Mouse (Mus musculus): ENCODE data around the gene Gm11237.
"Not testable (repeated sequence)": the region's sequence is repeated elsewhere in the genome, so short reads cannot be mapped to it uniquely, and the experiment has no call there.

Gene Gm11237

DNA sequence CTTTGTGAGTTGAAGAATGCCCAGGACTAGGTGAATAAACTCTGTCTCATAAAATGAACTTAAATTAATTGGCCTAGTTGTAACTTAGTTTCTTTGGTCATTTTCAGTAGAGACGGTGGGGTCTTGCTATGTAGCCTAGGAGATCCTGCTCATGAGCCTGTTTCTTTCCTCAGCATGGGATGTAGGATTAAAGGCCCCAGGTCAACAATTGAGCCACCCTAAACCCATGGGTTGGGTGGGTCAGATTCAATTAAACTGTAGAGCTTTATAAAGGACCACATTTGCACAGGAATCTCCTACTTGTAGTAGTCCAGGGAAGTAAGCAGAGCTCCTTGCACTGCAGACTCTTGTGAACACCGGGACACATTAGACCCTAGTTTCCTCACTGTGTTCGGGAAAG, at the start of gene Gm11237:
Gene Gm11237 (plus strand): TSS at position 301 of the 400 bp plus-strand sequence.
- not testable (repeated sequence) for DNase-seq (ENCODE audit: extremely low read depth, low read depth, low spot score)

DNA sequence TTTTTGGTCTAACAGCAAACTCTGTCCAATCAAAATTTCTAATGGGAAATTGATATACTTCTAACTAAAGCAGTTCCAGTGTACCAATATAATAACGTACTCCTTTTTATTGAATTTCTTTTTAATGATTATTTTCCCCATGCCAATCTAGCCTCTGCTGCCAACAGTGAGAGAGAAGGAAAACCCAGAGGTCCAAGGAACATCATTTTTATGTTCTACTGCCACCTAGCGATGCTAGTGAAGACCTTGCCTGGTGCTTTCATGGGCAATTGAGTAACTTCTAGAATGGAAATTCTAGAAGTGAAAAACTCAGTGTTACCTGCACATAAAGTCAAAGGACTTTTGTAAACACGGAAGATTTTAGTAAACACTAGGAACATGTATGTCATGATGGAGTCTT, 23.5 kb upstream of the Gm11237 start:
- no peak for DNase-seq (ENCODE audit: extremely low read depth, low read depth, low spot score)

- DNase-seq (ENCODE audit: extremely low read depth, low read depth, low spot score), result not testable (repeated sequence)
These were observed 15.2 kb upstream of the Gm11237 start, which contains the start of gene Gm11238 for GRCm38 (mm10) chr4:73607581-73607980. TSS of gene Gm11238 (plus strand) at chr4:73607881.

DNA sequence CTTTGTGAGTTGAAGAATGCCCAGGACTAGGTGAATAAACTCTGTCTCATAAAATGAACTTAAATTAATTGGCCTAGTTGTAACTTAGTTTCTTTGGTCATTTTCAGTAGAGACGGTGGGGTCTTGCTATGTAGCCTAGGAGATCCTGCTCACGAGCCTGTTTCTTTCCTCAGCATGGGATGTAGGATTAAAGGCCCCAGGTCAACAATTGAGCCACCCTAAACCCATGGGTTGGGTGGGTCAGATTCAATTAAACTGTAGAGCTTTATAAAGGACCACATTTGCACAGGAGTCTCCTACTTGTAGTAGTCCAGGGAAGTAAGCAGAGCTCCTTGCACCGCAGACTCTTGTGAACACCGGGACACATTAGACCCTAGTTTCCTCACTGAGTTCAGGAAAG, 15.0 kb downstream of the Gm11237 start, which contains the start of gene Gm11236:
Gene Gm11236 (plus strand): TSS at position 301 of the 400 bp plus-strand sequence.
- DNase-seq (ENCODE audit: extremely low read depth, low read depth, low spot score), result not testable (repeated sequence)

DNA sequence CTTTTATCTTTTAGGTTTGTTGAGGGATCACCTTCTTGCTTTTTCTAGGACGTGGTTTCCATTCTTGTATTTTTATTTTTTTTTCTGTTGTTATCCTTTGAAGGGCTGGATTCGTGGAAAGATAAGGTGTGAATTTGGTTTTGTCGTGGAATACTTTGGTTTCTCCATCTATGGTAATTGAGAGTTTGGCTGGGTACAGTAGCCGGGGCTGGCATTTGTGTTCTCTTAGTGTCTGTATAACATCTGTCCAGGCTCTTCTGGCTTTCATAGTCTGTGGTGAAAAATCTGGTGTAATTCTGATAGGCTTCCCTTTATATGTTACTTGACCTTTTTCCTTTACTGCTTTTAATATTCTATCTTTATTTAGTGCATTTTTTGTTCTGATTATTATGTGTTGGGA, 39.1 kb downstream of the Gm11237 start:
- not testable (repeated sequence) for DNase-seq (ENCODE audit: extremely low read depth, low read depth, low spot score)

DNA sequence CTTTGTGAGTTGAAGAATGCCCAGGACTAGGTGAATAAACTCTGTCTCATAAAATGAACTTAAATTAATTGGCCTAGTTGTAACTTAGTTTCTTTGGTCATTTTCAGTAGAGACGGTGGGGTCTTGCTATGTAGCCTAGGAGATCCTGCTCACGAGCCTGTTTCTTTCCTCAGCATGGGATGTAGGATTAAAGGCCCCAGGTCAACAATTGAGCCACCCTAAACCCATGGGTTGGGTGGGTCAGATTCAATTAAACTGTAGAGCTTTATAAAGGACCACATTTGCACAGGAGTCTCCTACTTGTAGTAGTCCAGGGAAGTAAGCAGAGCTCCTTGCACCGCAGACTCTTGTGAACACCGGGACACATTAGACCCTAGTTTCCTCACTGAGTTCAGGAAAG, 45.3 kb downstream of the Gm11237 start, which contains the start of gene Gm11239:
Gene Gm11239 (plus strand): TSS at position 301 of the 400 bp plus-strand sequence.
- DNase-seq (ENCODE audit: extremely low read depth, low read depth, low spot score), result not testable (repeated sequence)

Measured in fat pad, adult 2 months (tissue).